Mouse (Mus musculus) olfactory bulb, adult 2 months (tissue): ENCODE results near the gene Ch25h.

ENCODE experiments used
- CTCF ChIP-seq: fragments of 200-500 bp; IDR thresholded peaks from 2 replicates; pipeline ENCODE4 v1.5.1; 2012; ENCODE audit warnings: low read depth, mild to moderate bottlenecking, low read length, moderate library complexity; ENCODE audit not compliant: insufficient read depth
- POLR2A ChIP-seq: fragments of 200-500 bp; IDR thresholded peaks from 2 replicates; pipeline ENCODE4 v1.6.1; 2012; ENCODE audit warnings: mild to moderate bottlenecking, low read depth, low read length, moderate library complexity; ENCODE audit not compliant: insufficient read depth

GRCm38 (mm10) chr19:34423783-34424335 is 51.1 kb downstream of the Ch25h start:
- TF ChIP-seq CTCF (no peak), POLR2A (no peak)
